ENCODE assay signal across 10 mouse cellular contexts in genomic region chr3:159782222-159782844, GRCm38 (mm10). TPM values are rescaled to one million over a fixed set of nuclear protein-coding genes. Genes with fewer than 3 reads are reported as not detected.
DNase-seq lines count a peak whose midpoint lies in the region; ATAC-seq and TF ChIP-seq lines count a peak whose summit lies in the region.
"Had no signal": no experiment of that assay in that cellular context is flagged by ENCODE, and none has a peak within 500 bp of the region (broad histone marks: within the 10 kb centered on the region; RNA-seq: fewer than 3 reads in every experiment).

No protein-coding gene starts in this region.

- no peaks in the 10 kb centered on the region for H3K36me3 ChIP-seq in heart, embryonic 14.5 days (ENCODE audit: control insufficient read depth, insufficient read depth, low read length)
- H3K36me3 ChIP-seq in midbrain, embryonic 13.5 days, result no peaks in the 10 kb centered on the region
- H3K36me3 ChIP-seq: liver, embryonic 15.5 days had no signal

- no peak for DNase-seq in heart, postnatal 14 days
- DNase-seq in ZHBTc4 (ENCODE audit: low read depth, low spot score), result peak; percentile 71
- peak; percentile 46 for DNase-seq in forelimb bud, embryonic 11.5 days (ENCODE audit: low read depth, low spot score)
- no peak for DNase-seq in left cerebral cortex, adult 2 months (ENCODE audit: extremely low spot score in 1 of 2, low spot score in 2 of 2)
- no peak for DNase-seq in adrenal gland, adult 8-10 months
- no peak for DNase-seq in gastrocnemius, adult 2 months
- DNase-seq: gastrocnemius, postnatal 25 days had no signal

- peak overlapping the region; percentile 61 for H3K4me2 ChIP-seq in heart, embryonic 14.5 days (ENCODE audit: low read length)
- H3K4me2 ChIP-seq in midbrain, embryonic 13.5 days (replicated peaks), result peak overlapping the region; percentile 17
- H3K4me2 ChIP-seq: liver, embryonic 15.5 days had no signal

- no peak for TF ChIP-seq CTCF in left cerebral cortex, adult 2 months (IDR thresholded peaks at IDR 0.05)
- TF ChIP-seq CTCF in gastrocnemius, adult 2 months (IDR thresholded peaks at IDR 0.05), result no peak

- 7% methylated on average over 13 of the region's 13 CpGs for WGBS in heart, embryonic 14.5 days
- WGBS in midbrain, embryonic 13.5 days, result 4% methylated on average over 13 of the region's 13 CpGs

- peaks cover 2 to 8% of the 10 kb centered on the region in 2 experiments; a peak in 2 of 4 replicates for H3K4me1 ChIP-seq in heart, embryonic 14.5 days (ENCODE audit: control insufficient read depth in 2 of 2, insufficient read depth in 2 of 2, low read length in 2 of 2)
- H3K4me1 ChIP-seq in midbrain, embryonic 13.5 days (replicated peaks), result peaks cover 13% of the 10 kb centered on the region
- H3K4me1 ChIP-seq: liver, embryonic 15.5 days had no signal

- ATAC-seq in heart, embryonic 14.5 days (ENCODE audit: insufficient number of reproducible peaks, insufficient read depth, low FRiP score, low read depth), result no peak
- peak; percentile 96 for ATAC-seq in midbrain, embryonic 13.5 days

- H3K4me3 ChIP-seq in heart, embryonic 14.5 days (ENCODE audit: control insufficient read depth in 1 of 2, insufficient read depth in 1 of 2, low read depth in 1 of 2, low read length in 2 of 2), result peak overlapping the region; percentile 14 to 29
- H3K4me3 ChIP-seq in midbrain, embryonic 13.5 days (replicated peaks), result no peak overlapping the region
- no peak overlapping the region for H3K4me3 ChIP-seq in left cerebral cortex, adult 2 months
- H3K4me3 ChIP-seq in gastrocnemius, adult 2 months, result no peak overlapping the region
- H3K4me3 ChIP-seq: liver, embryonic 15.5 days had no signal

- no peaks in the 10 kb centered on the region for H3K9me3 ChIP-seq in heart, embryonic 14.5 days (ENCODE audit: control insufficient read depth, low read length)
- H3K9me3 ChIP-seq in midbrain, embryonic 13.5 days, result no peaks in the 10 kb centered on the region
- H3K9me3 ChIP-seq: liver, embryonic 15.5 days had no signal

- intact Hi-C loops in heart, postnatal 14 days (cut with DNase I), result no loop called here
- intact Hi-C loops in left cerebral cortex, adult 2 months (cut with DNase I), result no loop called here
- intact Hi-C loops in gastrocnemius, adult 2 months (cut with DNase I), result no loop called here

- H3K27ac ChIP-seq in heart, embryonic 14.5 days (replicated peaks in 1 of 2; ENCODE audit: control insufficient read depth in 1 of 2, insufficient read depth in 1 of 2, low read depth in 2 of 2, low read length in 2 of 2), result no peak overlapping the region
- no peak overlapping the region for H3K27ac ChIP-seq in midbrain, embryonic 13.5 days
- no peak overlapping the region for H3K27ac ChIP-seq in left cerebral cortex, adult 2 months
- no peak overlapping the region for H3K27ac ChIP-seq in gastrocnemius, adult 2 months
- H3K27ac ChIP-seq: liver, embryonic 15.5 days had no signal

- H3K27me3 ChIP-seq in heart, embryonic 14.5 days (ENCODE audit: control insufficient read depth, insufficient read depth, low read length), result no peaks in the 10 kb centered on the region
- H3K27me3 ChIP-seq in midbrain, embryonic 13.5 days, result no peaks in the 10 kb centered on the region

- H3K9ac ChIP-seq in heart, embryonic 14.5 days (ENCODE audit: low read length), result no peak overlapping the region
- no peak overlapping the region for H3K9ac ChIP-seq in midbrain, embryonic 13.5 days (replicated peaks)
- H3K9ac ChIP-seq: liver, embryonic 15.5 days had no signal

RNA-seq across cellular contexts. Expression of gene Wls, which starts 57.1 kb away (rescaled TPM):
- 150 TPM in 2 replicates for polyA plus RNA-seq in heart, embryonic 14.5 days (2014; fragmentation: Nextera tagmentation; extraction: Ambion mirVana)
- 10 to 100 TPM; 54.6 to 55.9 TPM for total RNA-seq in heart, postnatal 14 days (2021)
- 101 and 125 TPM in 2 replicates for polyA plus RNA-seq in midbrain, embryonic 13.5 days (2015; fragmentation: Nextera tagmentation; extraction: Ambion mirVana)
- total RNA-seq in left cerebral cortex, adult 2 months (2021), result 10 to 100 TPM; 34.8 to 43.1 TPM
- total RNA-seq in adrenal gland, adult 8-10 months (2022), result 10 to 100 TPM; 60.3 to 96.7 (median 84.5) TPM
- 10 to 100 TPM; 21.0 to 24.3 TPM for total RNA-seq in gastrocnemius, adult 2 months (2021)

Comparison
In these comparisons a context has a peak if more than half of its experiments do, and no peak if none do; other contexts are left out.
1. H3K4me3 ChIP-seq: peak in heart, embryonic 14.5 days (2 of 2); none in midbrain, embryonic 13.5 days (single experiment), left cerebral cortex, adult 2 months (single experiment) and gastrocnemius, adult 2 months (single experiment).
2. DNase-seq: peak in ZHBTc4 (single experiment) and forelimb bud, embryonic 11.5 days (single experiment); none in heart, postnatal 14 days (0 of 2), left cerebral cortex, adult 2 months (0 of 2), adrenal gland, adult 8-10 months (single experiment) and gastrocnemius, adult 2 months (single experiment).